Mouse (Mus musculus): ENCODE data around the gene Kdm2b. TPM values are rescaled to one million over a fixed set of nuclear protein-coding genes. Genes with fewer than 3 reads are reported as not detected.

The Kdm2b gene
- polyA plus RNA-seq, 1 experiment, result 50.9 TPM

- Histone ChIP-seq H3K27ac (ENCODE audit: control insufficient read depth, insufficient read depth, low read depth, low read length) (no peak overlapping the region), H3K36me3 (ENCODE audit: control insufficient read depth, insufficient read depth, low read length) (no peaks in the 10 kb centered on the region), H3K4me1 (ENCODE audit: control insufficient read depth, insufficient read depth, low read length) (no peaks in the 10 kb centered on the region), H3K27me3 (ENCODE audit: control insufficient read depth, insufficient read depth, low read length) (no peaks in the 10 kb centered on the region), H3K4me3 (ENCODE audit: control insufficient read depth, low read depth, low read length) (no peak overlapping the region)
- TF ChIP-seq POLR2A (IDR thresholded peaks at IDR 0.05; ENCODE audit: control insufficient read depth, low read depth, low read length) (no peak), CTCF (IDR thresholded peaks at IDR 0.05; ENCODE audit: control insufficient read depth, insufficient read depth, insufficient replicate concordance, low read depth, low read length) (no peak)
Measured at GRCm38 (mm10) chr5:122841126-122841525, 148.5 kb downstream of the Kdm2b start.

- Histone ChIP-seq H3K36me3 (ENCODE audit: control insufficient read depth, insufficient read depth, low read length) (no peaks in the 10 kb centered on the region), H3K4me1 (ENCODE audit: control insufficient read depth, insufficient read depth, low read length) (no peaks in the 10 kb centered on the region), H3K27me3 (ENCODE audit: control insufficient read depth, insufficient read depth, low read length) (no peaks in the 10 kb centered on the region), H3K4me3 (ENCODE audit: control insufficient read depth, low read depth, low read length) (no peak overlapping the region), H3K27ac (ENCODE audit: control insufficient read depth, insufficient read depth, low read depth, low read length) (no peak overlapping the region)
- no peak for TF ChIP-seq POLR2A (IDR thresholded peaks at IDR 0.05; ENCODE audit: control insufficient read depth, low read depth, low read length)
- no peak for TF ChIP-seq CTCF (IDR thresholded peaks at IDR 0.05; ENCODE audit: control insufficient read depth, insufficient read depth, insufficient replicate concordance, low read depth, low read length)
Measured at GRCm38 (mm10) chr5:122832996-122833395, 156.6 kb downstream of the Kdm2b start.

- Histone ChIP-seq H3K27me3 (ENCODE audit: control insufficient read depth, insufficient read depth, low read length) (no peaks in the 10 kb centered on the region), H3K36me3 (ENCODE audit: control insufficient read depth, insufficient read depth, low read length) (no peaks in the 10 kb centered on the region), H3K4me3 (ENCODE audit: control insufficient read depth, low read depth, low read length) (no peak overlapping the region), H3K27ac (ENCODE audit: control insufficient read depth, insufficient read depth, low read depth, low read length) (no peak overlapping the region), H3K4me1 (ENCODE audit: control insufficient read depth, insufficient read depth, low read length) (no peaks in the 10 kb centered on the region)
- no peak for TF ChIP-seq CTCF (IDR thresholded peaks at IDR 0.05; ENCODE audit: control insufficient read depth, insufficient read depth, insufficient replicate concordance, low read depth, low read length)
- no peak for TF ChIP-seq POLR2A (IDR thresholded peaks at IDR 0.05; ENCODE audit: control insufficient read depth, low read depth, low read length)
Measured at GRCm38 (mm10) chr5:122832536-122832935, 157.1 kb downstream of the Kdm2b start.

- Histone ChIP-seq H3K4me3 (ENCODE audit: control insufficient read depth, low read depth, low read length) (no peak overlapping the region), H3K27ac (ENCODE audit: control insufficient read depth, insufficient read depth, low read depth, low read length) (no peak overlapping the region), H3K27me3 (ENCODE audit: control insufficient read depth, insufficient read depth, low read length) (no peaks in the 10 kb centered on the region), H3K36me3 (ENCODE audit: control insufficient read depth, insufficient read depth, low read length) (no peaks in the 10 kb centered on the region), H3K4me1 (ENCODE audit: control insufficient read depth, insufficient read depth, low read length) (no peaks in the 10 kb centered on the region; the same call in 1 of the 2 replicates)
- no peak for TF ChIP-seq POLR2A (IDR thresholded peaks at IDR 0.05; ENCODE audit: control insufficient read depth, low read depth, low read length)
- TF ChIP-seq CTCF (IDR thresholded peaks at IDR 0.05; ENCODE audit: control insufficient read depth, insufficient read depth, insufficient replicate concordance, low read depth, low read length), result no peak
Measured at GRCm38 (mm10) chr5:122825099-122825498, 164.5 kb downstream of the Kdm2b start.

- Histone ChIP-seq H3K27me3 (ENCODE audit: control insufficient read depth, insufficient read depth, low read length) (no peaks in the 10 kb centered on the region), H3K27ac (ENCODE audit: control insufficient read depth, insufficient read depth, low read depth, low read length) (no peak overlapping the region), H3K4me3 (ENCODE audit: control insufficient read depth, low read depth, low read length) (no peak overlapping the region), H3K36me3 (ENCODE audit: control insufficient read depth, insufficient read depth, low read length) (no peaks in the 10 kb centered on the region), H3K4me1 (ENCODE audit: control insufficient read depth, insufficient read depth, low read length) (no peaks in the 10 kb centered on the region; the same call in 1 of the 2 replicates)
- TF ChIP-seq POLR2A (IDR thresholded peaks at IDR 0.05; ENCODE audit: control insufficient read depth, low read depth, low read length) (no peak), CTCF (IDR thresholded peaks at IDR 0.05; ENCODE audit: control insufficient read depth, insufficient read depth, insufficient replicate concordance, low read depth, low read length) (no peak)
Measured at GRCm38 (mm10) chr5:122824450-122824849, 165.2 kb downstream of the Kdm2b start.

GRCm38 (mm10) chr5:122823976-122824375, 165.6 kb downstream of the Kdm2b start:
- Histone ChIP-seq H3K4me3 (ENCODE audit: control insufficient read depth, low read depth, low read length) (no peak overlapping the region), H3K27ac (ENCODE audit: control insufficient read depth, insufficient read depth, low read depth, low read length) (no peak overlapping the region), H3K27me3 (ENCODE audit: control insufficient read depth, insufficient read depth, low read length) (no peaks in the 10 kb centered on the region), H3K4me1 (ENCODE audit: control insufficient read depth, insufficient read depth, low read length) (no peaks in the 10 kb centered on the region; the same call in 1 of the 2 replicates), H3K36me3 (ENCODE audit: control insufficient read depth, insufficient read depth, low read length) (no peaks in the 10 kb centered on the region)
- TF ChIP-seq POLR2A (IDR thresholded peaks at IDR 0.05; ENCODE audit: control insufficient read depth, low read depth, low read length) (no peak), CTCF (IDR thresholded peaks at IDR 0.05; ENCODE audit: control insufficient read depth, insufficient read depth, insufficient replicate concordance, low read depth, low read length) (no peak)

GRCm38 (mm10) chr5:122822441-122822840, 167.2 kb downstream of the Kdm2b start:
- Histone ChIP-seq H3K27me3 (ENCODE audit: control insufficient read depth, insufficient read depth, low read length) (no peaks in the 10 kb centered on the region), H3K4me1 (ENCODE audit: control insufficient read depth, insufficient read depth, low read length) (no peaks in the 10 kb centered on the region; the same call in 1 of the 2 replicates), H3K36me3 (ENCODE audit: control insufficient read depth, insufficient read depth, low read length) (no peaks in the 10 kb centered on the region; the same call in 1 of the 2 replicates), H3K27ac (ENCODE audit: control insufficient read depth, insufficient read depth, low read depth, low read length) (no peak overlapping the region), H3K4me3 (ENCODE audit: control insufficient read depth, low read depth, low read length) (no peak overlapping the region)
- no peak for TF ChIP-seq CTCF (IDR thresholded peaks at IDR 0.05; ENCODE audit: control insufficient read depth, insufficient read depth, insufficient replicate concordance, low read depth, low read length)
- TF ChIP-seq POLR2A (IDR thresholded peaks at IDR 0.05; ENCODE audit: control insufficient read depth, low read depth, low read length), result no peak

GRCm38 (mm10) chr5:122821524-122821885, 168.1 kb downstream of the Kdm2b start:
- Histone ChIP-seq H3K36me3 (ENCODE audit: control insufficient read depth, insufficient read depth, low read length) (no peaks in the 10 kb centered on the region; the same call in 1 of the 2 replicates), H3K27ac (ENCODE audit: control insufficient read depth, insufficient read depth, low read depth, low read length) (peak overlapping the region; percentile 47), H3K27me3 (ENCODE audit: control insufficient read depth, insufficient read depth, low read length) (no peaks in the 10 kb centered on the region), H3K4me3 (ENCODE audit: control insufficient read depth, low read depth, low read length) (peak overlapping the region; percentile 52; the same call in 1 of the 2 replicates), H3K4me1 (ENCODE audit: control insufficient read depth, insufficient read depth, low read length) (no peaks in the 10 kb centered on the region; the same call in 1 of the 2 replicates)
- no peak for TF ChIP-seq CTCF (IDR thresholded peaks at IDR 0.05; ENCODE audit: control insufficient read depth, insufficient read depth, insufficient replicate concordance, low read depth, low read length)
- no peak for TF ChIP-seq POLR2A (IDR thresholded peaks at IDR 0.05; ENCODE audit: control insufficient read depth, low read depth, low read length)
